Mouse (Mus musculus) right cerebral cortex, postnatal 14 days (tissue): Measurements from ENCODE around the gene Mad2l2.
A peak's percentile ranks its signal among the peaks of the same experiment; 100 is the strongest.
"Not testable (repeated sequence)": the region's sequence is repeated elsewhere in the genome, so short reads cannot be mapped to it uniquely, and the experiment has no call there.

Experiments
- DNase-seq: peaks from one replicate; pipeline ENCODE4 v3.0.0; 2022

Gene Mad2l2

GRCm38 (mm10) chr4:148108565-148109100 is 21.6 kb upstream of the Mad2l2 start:
- DNase-seq, result no peak

GRCm38 (mm10) chr4:148109215-148109614 is 21.0 kb upstream of the Mad2l2 start:
- no peak for DNase-seq

- DNase-seq, result no peak
Measured at GRCm38 (mm10) chr4:148112519-148112918, 17.7 kb upstream of the Mad2l2 start.

- peak; percentile 83 for DNase-seq
Measured at GRCm38 (mm10) chr4:148114758-148115391, 15.3 kb upstream of the Mad2l2 start.

GRCm38 (mm10) chr4:148115467-148115866 is 14.7 kb upstream of the Mad2l2 start:
- DNase-seq, result peak; percentile 39

GRCm38 (mm10) chr4:148116657-148117056 is 13.5 kb upstream of the Mad2l2 start:
- DNase-seq, result no peak

GRCm38 (mm10) chr4:148117392-148117791 is 12.8 kb upstream of the Mad2l2 start:
- DNase-seq, result no peak

GRCm38 (mm10) chr4:148119578-148119977 is 10.6 kb upstream of the Mad2l2 start:
- not testable (repeated sequence) for DNase-seq

- no peak for DNase-seq
Measured at GRCm38 (mm10) chr4:148120555-148120954, 9.6 kb upstream of the Mad2l2 start.

- peak; percentile 74 for DNase-seq
Measured at GRCm38 (mm10) chr4:148121362-148121761, 8.8 kb upstream of the Mad2l2 start.

- no peak for DNase-seq
Measured at GRCm38 (mm10) chr4:148121982-148122693, 8.0 kb upstream of the Mad2l2 start.

- DNase-seq, result no peak
Measured at GRCm38 (mm10) chr4:148122694-148123066, 7.5 kb upstream of the Mad2l2 start.

- DNase-seq, result no peak
Measured at GRCm38 (mm10) chr4:148128241-148128640, 1.9 kb upstream of the Mad2l2 start.

GRCm38 (mm10) chr4:148128672-148129071 is 1.5 kb upstream of the Mad2l2 start:
- DNase-seq, result no peak

- peak; percentile 42 for DNase-seq
Measured at GRCm38 (mm10) chr4:148130561-148131413, 603 bp downstream of the Mad2l2 start, which contains the start of gene Draxin. Gene Draxin (minus strand): TSS chr4:148130698.

GRCm38 (mm10) chr4:148131497-148132081 is 1.4 kb downstream of the Mad2l2 start:
- no peak for DNase-seq

- no peak for DNase-seq
Measured at GRCm38 (mm10) chr4:148134988-148135387, 4.8 kb downstream of the Mad2l2 start.

- DNase-seq, result no peak
Measured at GRCm38 (mm10) chr4:148137503-148137902, 7.3 kb downstream of the Mad2l2 start.

GRCm38 (mm10) chr4:148139767-148140097 is 9.5 kb downstream of the Mad2l2 start:
- DNase-seq, result no peak

GRCm38 (mm10) chr4:148140098-148141011 is 10.2 kb downstream of the Mad2l2 start:
- peak; percentile 87 for DNase-seq

- no peak for DNase-seq
Measured at GRCm38 (mm10) chr4:148143721-148144120, 13.5 kb downstream of the Mad2l2 start.

- DNase-seq, result no peak
Measured at GRCm38 (mm10) chr4:148147714-148148113, 17.5 kb downstream of the Mad2l2 start.
